8 mouse cellular contexts compared by ENCODE assay signal in the genomic region with DNA sequence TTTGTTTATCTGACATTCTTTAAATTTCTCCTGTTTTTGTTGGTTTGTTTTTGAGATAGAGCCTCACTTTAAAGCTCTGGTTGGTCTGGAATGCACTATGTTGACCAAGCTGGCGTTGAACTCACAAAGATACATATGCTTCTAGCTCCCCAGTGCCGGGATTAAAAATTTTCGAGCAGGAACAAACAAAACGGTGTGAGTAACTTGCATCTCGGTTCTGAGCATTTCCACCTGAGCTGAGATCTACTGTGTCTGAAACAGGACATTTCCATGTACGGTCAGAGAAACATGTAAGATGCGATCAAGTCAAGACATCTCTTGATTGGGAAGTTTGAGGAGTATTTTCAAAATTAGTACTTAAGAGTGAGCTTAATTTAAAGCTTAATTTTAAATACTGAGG. TPM values are rescaled to one million over a fixed set of nuclear protein-coding genes. Genes with fewer than 3 reads are reported as not detected.
DNase-seq lines count a peak whose midpoint lies in the region; ATAC-seq lines count a peak whose summit lies in the region.

No protein-coding gene starts in this region.

- H3K4me2 ChIP-seq in kidney, embryonic 16.5 days (replicated peaks; ENCODE audit: low read depth, low read length), result peak overlapping the region; percentile 55
- H3K4me2 ChIP-seq in intestine, embryonic 16.5 days (ENCODE audit: low read depth, low read length), result peak overlapping the region; percentile 53
- peak overlapping the region; percentile 56 for H3K4me2 ChIP-seq in neural tube, embryonic 13.5 days

- no peaks in the 10 kb centered on the region for H3K27me3 ChIP-seq in kidney, embryonic 16.5 days (ENCODE audit: insufficient read depth, low read length)
- H3K27me3 ChIP-seq in embryonic facial prominence, embryonic 10.5 days (replicated peaks; ENCODE audit: low read depth, poor library complexity, severe bottlenecking), result no peaks in the 10 kb centered on the region
- no peaks in the 10 kb centered on the region for H3K27me3 ChIP-seq in intestine, embryonic 16.5 days (replicated peaks; ENCODE audit: control insufficient read depth, insufficient read depth, low read length)
- H3K27me3 ChIP-seq in neural tube, embryonic 13.5 days, result no peaks in the 10 kb centered on the region

- peaks cover 17% of the 10 kb centered on the region for H3K4me1 ChIP-seq in kidney, embryonic 16.5 days (ENCODE audit: insufficient read depth, low read length)
- H3K4me1 ChIP-seq in embryonic facial prominence, embryonic 10.5 days, result peaks cover 24% of the 10 kb centered on the region
- peaks cover 10% of the 10 kb centered on the region for H3K4me1 ChIP-seq in intestine, embryonic 16.5 days (ENCODE audit: control insufficient read depth, insufficient read depth, low read length)
- peaks cover 23% of the 10 kb centered on the region for H3K4me1 ChIP-seq in neural tube, embryonic 13.5 days (replicated peaks)

- H3K4me3 ChIP-seq in kidney, embryonic 16.5 days (ENCODE audit: low read length), result peak overlapping the region; percentile 62
- peak overlapping the region; percentile 77 for H3K4me3 ChIP-seq in embryonic facial prominence, embryonic 10.5 days
- H3K4me3 ChIP-seq in intestine, embryonic 16.5 days (ENCODE audit: low read length), result peak overlapping the region; percentile 59
- H3K4me3 ChIP-seq in neural tube, embryonic 13.5 days, result peak overlapping the region; percentile 56

- peak overlapping the region; percentile 61 for H3K27ac ChIP-seq in kidney, embryonic 16.5 days (ENCODE audit: low read length)
- H3K27ac ChIP-seq in embryonic facial prominence, embryonic 10.5 days (replicated peaks), result peak overlapping the region; percentile 90
- peak overlapping the region; percentile 52 for H3K27ac ChIP-seq in intestine, embryonic 16.5 days (ENCODE audit: low read length)
- H3K27ac ChIP-seq in neural tube, embryonic 13.5 days (replicated peaks), result peak overlapping the region; percentile 83

- WGBS in kidney, embryonic 16.5 days, result 44% methylated on average over 7 of the region's 7 CpGs
- WGBS in embryonic facial prominence, embryonic 10.5 days, result 48% methylated on average over 7 of the region's 7 CpGs
- WGBS in intestine, embryonic 16.5 days, result 35% methylated on average over 7 of the region's 7 CpGs
- 52% methylated on average over 7 of the region's 7 CpGs for WGBS in neural tube, embryonic 13.5 days

- ATAC-seq in kidney, embryonic 16.5 days (ENCODE audit: low FRiP score, low TSS enrichment), result no peak
- ATAC-seq in intestine, embryonic 16.5 days, result no peak
- no peak for ATAC-seq in neural tube, embryonic 13.5 days (ENCODE audit: low read depth)

- intact Hi-C loops in left cerebral cortex, postnatal 14 days (cut with DNase I), result loop anchor here (5.0 kb wide), 1 partner anchor 138 kb away; no protein-coding TSS in a partner anchor

- no peak for DNase-seq in kidney, postnatal 36 days
- peak; percentile 28 for DNase-seq in embryonic facial prominence, embryonic 10.5 days (ENCODE audit: low spot score)
- no peak for DNase-seq in thymus, postnatal 4 days
- DNase-seq in left cerebral cortex, postnatal 14 days (ENCODE audit: low spot score in 2 of 2), result no peak
- DNase-seq in layer of hippocampus, adult 11-12 months (ENCODE audit: low spot score), result no peak

- peak overlapping the region; percentile 58 for H3K9ac ChIP-seq in kidney, embryonic 16.5 days (replicated peaks; ENCODE audit: low read length)
- H3K9ac ChIP-seq in intestine, embryonic 16.5 days (ENCODE audit: low read depth, low read length), result peak overlapping the region; percentile 63
- peak overlapping the region; percentile 63 for H3K9ac ChIP-seq in neural tube, embryonic 13.5 days

- peaks cover 9% of the 10 kb centered on the region; the same call in 1 of the 2 replicates for H3K36me3 ChIP-seq in kidney, embryonic 16.5 days (ENCODE audit: insufficient read depth, low read length)
- peaks cover 16% of the 10 kb centered on the region for H3K36me3 ChIP-seq in embryonic facial prominence, embryonic 10.5 days (replicated peaks)
- H3K36me3 ChIP-seq in intestine, embryonic 16.5 days (ENCODE audit: control insufficient read depth, insufficient read depth, low read length), result 0 out of 2 replicates have a peak, but pooled peaks cover 2% of the 10 kb centered on the region
- peaks cover 9% of the 10 kb centered on the region for H3K36me3 ChIP-seq in neural tube, embryonic 13.5 days

- H3K9me3 ChIP-seq in kidney, embryonic 16.5 days (ENCODE audit: low read length), result no peaks in the 10 kb centered on the region
- H3K9me3 ChIP-seq in embryonic facial prominence, embryonic 10.5 days, result no peaks in the 10 kb centered on the region
- H3K9me3 ChIP-seq in intestine, embryonic 16.5 days (ENCODE audit: control insufficient read depth, low read length), result no peaks in the 10 kb centered on the region
- no peaks in the 10 kb centered on the region for H3K9me3 ChIP-seq in neural tube, embryonic 13.5 days

RNA-seq across cellular contexts. Expression of gene Ift122, which starts 0.7 kb away (rescaled TPM):
- 38.4 and 40.1 TPM in 2 replicates for polyA plus RNA-seq in kidney, embryonic 16.5 days (2015; fragmentation: Nextera tagmentation; extraction: Ambion mirVana)
- 30.7 and 31.4 TPM in 2 replicates for polyA plus RNA-seq in embryonic facial prominence, embryonic 10.5 days (2016; fragmentation: Nextera tagmentation; extraction: Ambion mirVana)
- polyA plus RNA-seq in intestine, embryonic 16.5 days (2015; fragmentation: Nextera tagmentation; extraction: Ambion mirVana), result 13.0 and 13.1 TPM in 2 replicates
- 26.3 and 27.8 TPM in 2 replicates for polyA plus RNA-seq in neural tube, embryonic 13.5 days (2015; fragmentation: Nextera tagmentation; extraction: Ambion mirVana)
- total RNA-seq in left cerebral cortex, postnatal 14 days (2021), result 10 to 100 TPM; 31.6 to 35.1 TPM

RNA-seq across cellular contexts. Expression of gene Mbd4, which starts 0.8 kb away (rescaled TPM):
- polyA plus RNA-seq in kidney, embryonic 16.5 days (2015; fragmentation: Nextera tagmentation; extraction: Ambion mirVana), result 18.6 and 22.0 TPM in 2 replicates
- polyA plus RNA-seq in embryonic facial prominence, embryonic 10.5 days (2016; fragmentation: Nextera tagmentation; extraction: Ambion mirVana), result 33.2 and 34.2 TPM in 2 replicates
- polyA plus RNA-seq in intestine, embryonic 16.5 days (2015; fragmentation: Nextera tagmentation; extraction: Ambion mirVana), result 10.0 and 12.2 TPM in 2 replicates
- 12.6 and 12.9 TPM in 2 replicates for polyA plus RNA-seq in neural tube, embryonic 13.5 days (2015; fragmentation: Nextera tagmentation; extraction: Ambion mirVana)
- total RNA-seq in left cerebral cortex, postnatal 14 days (2021), result 1 to 10 TPM; 7.4 to 8.1 TPM

RNA-seq across cellular contexts. Expression of gene Efcab12, which starts 15.8 kb away (rescaled TPM):
- 2.3 and 2.8 TPM in 2 replicates for polyA plus RNA-seq in kidney, embryonic 16.5 days (2015; fragmentation: Nextera tagmentation; extraction: Ambion mirVana)
- 1.1 and 1.2 TPM in 2 replicates for polyA plus RNA-seq in embryonic facial prominence, embryonic 10.5 days (2016; fragmentation: Nextera tagmentation; extraction: Ambion mirVana)
- 0.36 and 0.44 TPM in 2 replicates for polyA plus RNA-seq in intestine, embryonic 16.5 days (2015; fragmentation: Nextera tagmentation; extraction: Ambion mirVana)
- polyA plus RNA-seq in neural tube, embryonic 13.5 days (2015; fragmentation: Nextera tagmentation; extraction: Ambion mirVana), result 2.7 and 2.8 TPM in 2 replicates
- 1 to 10 TPM; 3.4 to 4.8 TPM for total RNA-seq in left cerebral cortex, postnatal 14 days (2021)

RNA-seq across cellular contexts. Expression of gene Rpl32, which starts 45.4 kb away (rescaled TPM):
- 1,760 and 1,914 TPM in 2 replicates for polyA plus RNA-seq in kidney, embryonic 16.5 days (2015; fragmentation: Nextera tagmentation; extraction: Ambion mirVana)
- 1,826 and 1,867 TPM in 2 replicates for polyA plus RNA-seq in embryonic facial prominence, embryonic 10.5 days (2016; fragmentation: Nextera tagmentation; extraction: Ambion mirVana)
- 1,840 and 1,978 TPM in 2 replicates for polyA plus RNA-seq in intestine, embryonic 16.5 days (2015; fragmentation: Nextera tagmentation; extraction: Ambion mirVana)
- 1,247 and 1,390 TPM in 2 replicates for polyA plus RNA-seq in neural tube, embryonic 13.5 days (2015; fragmentation: Nextera tagmentation; extraction: Ambion mirVana)
- 100 to 1,000 TPM; 508 TPM for total RNA-seq in left cerebral cortex, postnatal 14 days (2021)
